Comparison of ENCODE assay signal across 24 mouse cellular contexts in the genomic region with DNA sequence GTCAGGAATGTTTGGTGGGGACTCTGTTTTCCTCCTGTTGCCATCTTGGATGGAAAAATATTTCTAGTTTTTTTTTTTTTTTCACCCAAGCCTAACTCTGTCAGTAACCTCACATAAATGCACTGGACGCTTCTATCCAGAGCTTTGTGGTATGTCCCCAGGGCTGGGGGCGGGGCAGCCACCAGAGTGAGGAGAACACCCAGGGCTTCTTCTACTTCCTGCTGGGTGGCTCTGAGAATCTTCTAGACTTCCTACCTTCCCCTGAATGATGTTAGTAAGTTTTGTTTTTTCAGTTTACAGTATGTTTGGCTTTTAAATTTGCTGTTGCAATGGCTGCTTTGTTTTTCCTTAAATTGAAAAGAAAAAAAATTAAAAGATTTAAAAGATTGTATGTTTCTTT.
A peak's percentile ranks its signal among the peaks of the same experiment; 100 is the strongest.
DNase-seq lines count a peak whose midpoint lies in the region; ATAC-seq lines count a peak whose summit lies in the region.
"Had no signal": no experiment of that assay in that cellular context is flagged by ENCODE, and none has a peak within 500 bp of the region (broad histone marks: within the 10 kb centered on the region; RNA-seq: fewer than 3 reads in every experiment).

No protein-coding gene starts in this region.

- H3K9me3 ChIP-seq in heart, embryonic 12.5 days (replicated peaks): 0 out of 2 replicates have a peak, but pooled peaks cover 2% of the 10 kb centered on the region
- H3K9me3 ChIP-seq: forebrain, embryonic 12.5 days; heart, embryonic 15.5 days; limb, embryonic 12.5 days; liver, embryonic 15.5 days; midbrain, embryonic 13.5 days; neural tube, embryonic 13.5 days; stomach, embryonic 15.5 days had no signal

- H3K27me3 ChIP-seq in heart, embryonic 12.5 days (replicated peaks): no peaks in the 10 kb centered on the region
- H3K27me3 ChIP-seq: forebrain, embryonic 12.5 days; heart, embryonic 15.5 days; limb, embryonic 12.5 days; liver, embryonic 15.5 days; midbrain, embryonic 13.5 days; neural tube, embryonic 13.5 days; stomach, embryonic 15.5 days had no signal

- peak; percentile 50; the same call in 1 of the 2 replicates for ATAC-seq in common myeloid progenitor, adult 5-6 weeks (replicated peaks; ENCODE audit: low read depth, poor library complexity, severe bottlenecking)
- ATAC-seq in heart, embryonic 12.5 days (ENCODE audit: insufficient number of reproducible peaks, low FRiP score): no peak
- ATAC-seq: forebrain, postnatal 0 days; hindbrain, embryonic 16.5 days; midbrain, embryonic 13.5 days had no signal

- H3K4me2 ChIP-seq in heart, embryonic 12.5 days: no peak overlapping the region
- H3K4me2 ChIP-seq: forebrain, embryonic 12.5 days; heart, embryonic 15.5 days; limb, embryonic 12.5 days; liver, embryonic 15.5 days; midbrain, embryonic 13.5 days; neural tube, embryonic 13.5 days; stomach, embryonic 15.5 days had no signal

- peak; percentile 5 to 18 for DNase-seq in spleen, postnatal 36 days (ENCODE audit: low spot score in 2 of 2)
- no peak for DNase-seq in spleen, adult 12 weeks (ENCODE audit: low spot score)
- peak; percentile 15 for DNase-seq in 416B (ENCODE audit: low read depth)
- DNase-seq in ovary, adult 18-20 months (ENCODE audit: low spot score): no peak
- no peak for DNase-seq in layer of hippocampus, adult 8-10 months (ENCODE audit: low spot score in 2 of 2)
- DNase-seq: adrenal gland, postnatal 36 days; cerebellum, adult 18-20 months; cerebellum, postnatal 10 days; forebrain, postnatal 0 days; gastrocnemius, postnatal 10 days; kidney, adult 18-20 months; layer of hippocampus, adult 9-11 months; lung, postnatal 4 days had no signal

- no peaks in the 10 kb centered on the region for H3K4me1 ChIP-seq in heart, embryonic 12.5 days (replicated peaks)
- H3K4me1 ChIP-seq: forebrain, embryonic 12.5 days; heart, embryonic 15.5 days; limb, embryonic 12.5 days; liver, embryonic 15.5 days; midbrain, embryonic 13.5 days; neural tube, embryonic 13.5 days; stomach, embryonic 15.5 days had no signal

- H3K36me3 ChIP-seq in heart, embryonic 12.5 days: no peaks in the 10 kb centered on the region
- H3K36me3 ChIP-seq: forebrain, embryonic 12.5 days; heart, embryonic 15.5 days; limb, embryonic 12.5 days; liver, embryonic 15.5 days; midbrain, embryonic 13.5 days; neural tube, embryonic 13.5 days; stomach, embryonic 15.5 days had no signal

- H3K27ac ChIP-seq in heart, embryonic 12.5 days (ENCODE audit: poor library complexity, severe bottlenecking): no peak overlapping the region
- H3K27ac ChIP-seq: forebrain, embryonic 12.5 days; heart, embryonic 15.5 days; limb, embryonic 12.5 days; liver, embryonic 15.5 days; midbrain, embryonic 13.5 days; neural tube, embryonic 13.5 days; stomach, embryonic 15.5 days had no signal

- WGBS in heart, embryonic 12.5 days: 41% methylated on average over 2 of the region's 2 CpGs

- no peak overlapping the region for H3K9ac ChIP-seq in heart, embryonic 12.5 days
- H3K9ac ChIP-seq: forebrain, embryonic 12.5 days; forebrain, postnatal 0 days; heart, embryonic 15.5 days; limb, embryonic 12.5 days; liver, embryonic 15.5 days; midbrain, embryonic 13.5 days; neural tube, embryonic 13.5 days; stomach, embryonic 15.5 days had no signal

- no peak overlapping the region for H3K4me3 ChIP-seq in heart, embryonic 12.5 days
- H3K4me3 ChIP-seq: erythroblast, embryonic 14.5 days; forebrain, embryonic 12.5 days; heart, embryonic 15.5 days; limb, embryonic 12.5 days; liver, embryonic 15.5 days; midbrain, embryonic 13.5 days; neural tube, embryonic 13.5 days; stomach, embryonic 15.5 days had no signal

Comparison
In these comparisons a context has a peak if more than half of its experiments do, and no peak if none do; other contexts are left out.
1. DNase-seq: peak in spleen, postnatal 36 days (2 of 2) and 416B (single experiment); none in spleen, adult 12 weeks (single experiment), ovary, adult 18-20 months (single experiment) and layer of hippocampus, adult 8-10 months (0 of 2).